Mouse (Mus musculus): ENCODE results near the gene Ppp1r12b.

- TF ChIP-seq CTCF (IDR thresholded peaks at IDR 0.05; ENCODE audit: control insufficient read depth, insufficient read depth, low read length) (no peak), POLR2A (IDR thresholded peaks at IDR 0.05; ENCODE audit: borderline replicate concordance, control insufficient read depth, low read depth, low read length) (no peak)
Observed at GRCm38 (mm10) chr1:134772821-134773220, 182.9 kb downstream of the Ppp1r12b start.

Data from bone marrow, adult 2 months (tissue).